8 mouse cellular contexts compared by ENCODE assay signal in the genomic region with DNA sequence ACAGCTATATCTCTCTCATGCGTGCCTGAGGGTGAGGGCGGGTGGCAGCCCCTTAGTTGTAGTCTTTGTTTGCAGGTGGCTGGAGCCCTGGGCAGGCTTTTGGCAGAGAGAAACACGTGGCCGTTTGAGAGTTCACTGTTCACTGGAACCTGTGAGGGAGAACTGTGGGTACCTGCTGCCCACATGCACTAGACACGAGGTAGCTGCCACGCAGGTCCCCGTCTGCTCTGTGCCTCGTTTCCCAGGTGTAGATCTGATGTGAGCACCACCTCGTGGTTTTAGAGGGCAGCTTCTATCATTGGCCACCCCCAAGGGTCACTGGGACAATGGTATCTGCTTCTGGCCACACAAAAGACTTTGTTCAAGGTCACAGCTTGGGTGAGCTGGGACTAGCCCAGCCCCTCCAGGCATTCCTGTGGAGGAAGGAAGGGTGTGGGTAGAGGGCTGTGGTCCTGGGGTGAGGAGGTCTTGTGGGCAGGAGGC.
DNase-seq lines count a peak whose midpoint lies in the region; ATAC-seq and TF ChIP-seq lines count a peak whose summit lies in the region.

No protein-coding gene starts in this region.

- H3K9me3 ChIP-seq in heart, postnatal 0 days (replicated peaks; ENCODE audit: control insufficient read depth, low read length): no peaks in the 10 kb centered on the region
- no peaks in the 10 kb centered on the region for H3K9me3 ChIP-seq in limb, embryonic 11.5 days (ENCODE audit: control insufficient read depth, low read length)
- H3K9me3 ChIP-seq in neural tube, embryonic 11.5 days (ENCODE audit: control insufficient read depth, low read length): no peaks in the 10 kb centered on the region

- no peak overlapping the region for H3K9ac ChIP-seq in heart, postnatal 0 days (replicated peaks; ENCODE audit: low read depth, low read length)
- H3K9ac ChIP-seq in limb, embryonic 11.5 days (ENCODE audit: low read length): no peak overlapping the region; the same call in 1 of the 2 replicates
- H3K9ac ChIP-seq in neural tube, embryonic 11.5 days (ENCODE audit: low read length): peak overlapping the region; percentile 47

- peak; percentile 21 for ATAC-seq in activated CD4-positive, CD25-positive, alpha-beta regulatory T cell, adult 4 months
- peak; percentile 34; the same call in 1 of the 2 replicates for ATAC-seq in heart, postnatal 0 days (ENCODE audit: insufficient read depth, low read depth)
- no peak for ATAC-seq in limb, embryonic 11.5 days (ENCODE audit: insufficient number of reproducible peaks, low FRiP score, low TSS enrichment, low read depth)
- ATAC-seq in neural tube, embryonic 11.5 days (ENCODE audit: insufficient read depth, low FRiP score, low TSS enrichment): peak; percentile 29; the same call in 1 of the 2 replicates
- ATAC-seq in erythroid progenitor cell, adult 5-6 weeks (replicated peaks; ENCODE audit: low FRiP score, poor library complexity, severe bottlenecking): no peak

- 5% methylated on average over 9 of the region's 9 CpGs for WGBS in heart, postnatal 0 days
- 8% methylated on average over 9 of the region's 9 CpGs for WGBS in limb, embryonic 11.5 days
- 11% methylated on average over 9 of the region's 9 CpGs for WGBS in neural tube, embryonic 11.5 days

- peak; percentile 37 for TF ChIP-seq CTCF in heart, postnatal 0 days (IDR thresholded peaks at IDR 0.05; ENCODE audit: low read depth)

- H3K27ac ChIP-seq in heart, postnatal 0 days (ENCODE audit: low read depth): peak overlapping the region; percentile 59
- no peak overlapping the region for H3K27ac ChIP-seq in limb, embryonic 11.5 days (replicated peaks; ENCODE audit: low read depth, low read length)
- peak overlapping the region; percentile 75; the same call in 1 of the 2 replicates for H3K27ac ChIP-seq in neural tube, embryonic 11.5 days (ENCODE audit: low read depth, low read length)

- H3K4me3 ChIP-seq in heart, postnatal 0 days (ENCODE audit: low read depth, low read length): peak overlapping the region; percentile 5; the same call in 1 of the 2 replicates
- H3K4me3 ChIP-seq in limb, embryonic 11.5 days (ENCODE audit: low read depth, low read length): peak overlapping the region; percentile 29
- H3K4me3 ChIP-seq in neural tube, embryonic 11.5 days (ENCODE audit: low read depth, low read length): 0 out of 2 replicates have a peak overlapping the region, but pooled peaks have one; percentile 13

- 0 out of 2 replicates have a peak, but pooled peaks cover 32% of the 10 kb centered on the region for H3K27me3 ChIP-seq in heart, postnatal 0 days (ENCODE audit: control insufficient read depth, insufficient read depth, low read length)
- no peaks in the 10 kb centered on the region for H3K27me3 ChIP-seq in limb, embryonic 11.5 days (ENCODE audit: control insufficient read depth, insufficient read depth, low read length)
- H3K27me3 ChIP-seq in neural tube, embryonic 11.5 days (ENCODE audit: control insufficient read depth, insufficient read depth, low read length): peaks cover 10% of the 10 kb centered on the region

- TF ChIP-seq EP300 in heart, postnatal 0 days (IDR thresholded peaks at IDR 0.05; ENCODE audit: low read depth): no peak

- no peaks in the 10 kb centered on the region for H3K36me3 ChIP-seq in heart, postnatal 0 days (replicated peaks; ENCODE audit: control insufficient read depth, insufficient read depth, low read length)
- no peaks in the 10 kb centered on the region for H3K36me3 ChIP-seq in limb, embryonic 11.5 days (ENCODE audit: control insufficient read depth, insufficient read depth, low read length)
- H3K36me3 ChIP-seq in neural tube, embryonic 11.5 days (ENCODE audit: control insufficient read depth, insufficient read depth, low read length): no peaks in the 10 kb centered on the region; the same call in 1 of the 2 replicates

- DNase-seq in CD4-positive, CD25-positive, alpha-beta regulatory T cell, adult 2 months (ENCODE audit: low read depth, low spot score): peak; percentile 60
- no peak for DNase-seq in heart, postnatal 0 days (ENCODE audit: low spot score)
- DNase-seq in limb, embryonic 11.5 days (ENCODE audit: low spot score): no peak
- peak; percentile 57 for DNase-seq in neural tube, embryonic 11.5 days (ENCODE audit: low spot score)
- no peak for DNase-seq in MN1 (ENCODE audit: low spot score)
- no peak for DNase-seq in gastrocnemius, postnatal 36 days

- H3K4me2 ChIP-seq in heart, postnatal 0 days (ENCODE audit: low read depth, low read length): peak overlapping the region; percentile 32; the same call in 1 of the 2 replicates
- H3K4me2 ChIP-seq in limb, embryonic 11.5 days (ENCODE audit: low read depth, severe bottlenecking): peak overlapping the region; percentile 42
- peak overlapping the region; percentile 36 for H3K4me2 ChIP-seq in neural tube, embryonic 11.5 days (ENCODE audit: low read depth)

- intact Hi-C loops in gastrocnemius, postnatal 36 days (cut with DNase I): loop anchor here (5.0 kb wide), 1 partner anchor 87 kb away; no protein-coding TSS in a partner anchor

- H3K4me1 ChIP-seq in heart, postnatal 0 days (ENCODE audit: control insufficient read depth, insufficient read depth): peaks cover 35% of the 10 kb centered on the region
- H3K4me1 ChIP-seq in limb, embryonic 11.5 days (ENCODE audit: control insufficient read depth, insufficient read depth, low read length): peaks cover 19% of the 10 kb centered on the region
- peaks cover 34% of the 10 kb centered on the region for H3K4me1 ChIP-seq in neural tube, embryonic 11.5 days (ENCODE audit: control insufficient read depth, insufficient read depth, low read length)

Comparison
In these comparisons a context has a peak if more than half of its experiments do, and no peak if none do; other contexts are left out.
1. DNase-seq: peak in CD4-positive, CD25-positive, alpha-beta regulatory T cell, adult 2 months (single experiment) and neural tube, embryonic 11.5 days (single experiment); none in heart, postnatal 0 days (single experiment), limb, embryonic 11.5 days (single experiment), MN1 (single experiment) and gastrocnemius, postnatal 36 days (0 of 2).
2. ATAC-seq: peak in activated CD4-positive, CD25-positive, alpha-beta regulatory T cell, adult 4 months (single experiment), heart, postnatal 0 days (single experiment) and neural tube, embryonic 11.5 days (single experiment); none in limb, embryonic 11.5 days (single experiment) and erythroid progenitor cell, adult 5-6 weeks (single experiment).
3. Peak in every context shown above with its lines, with median percentiles within 50 percentile points of each other: H3K4me2 ChIP-seq and H3K4me3 ChIP-seq.